Mouse (Mus musculus): Measurements from ENCODE around the gene Itga4. TPM values are rescaled to one million over a fixed set of nuclear protein-coding genes. Genes with fewer than 3 reads are reported as not detected.

Gene Itga4
- total and polyA plus RNA-seq, 3 experiments: 22.7 to 97.5 (median 48.9) TPM

DNA sequence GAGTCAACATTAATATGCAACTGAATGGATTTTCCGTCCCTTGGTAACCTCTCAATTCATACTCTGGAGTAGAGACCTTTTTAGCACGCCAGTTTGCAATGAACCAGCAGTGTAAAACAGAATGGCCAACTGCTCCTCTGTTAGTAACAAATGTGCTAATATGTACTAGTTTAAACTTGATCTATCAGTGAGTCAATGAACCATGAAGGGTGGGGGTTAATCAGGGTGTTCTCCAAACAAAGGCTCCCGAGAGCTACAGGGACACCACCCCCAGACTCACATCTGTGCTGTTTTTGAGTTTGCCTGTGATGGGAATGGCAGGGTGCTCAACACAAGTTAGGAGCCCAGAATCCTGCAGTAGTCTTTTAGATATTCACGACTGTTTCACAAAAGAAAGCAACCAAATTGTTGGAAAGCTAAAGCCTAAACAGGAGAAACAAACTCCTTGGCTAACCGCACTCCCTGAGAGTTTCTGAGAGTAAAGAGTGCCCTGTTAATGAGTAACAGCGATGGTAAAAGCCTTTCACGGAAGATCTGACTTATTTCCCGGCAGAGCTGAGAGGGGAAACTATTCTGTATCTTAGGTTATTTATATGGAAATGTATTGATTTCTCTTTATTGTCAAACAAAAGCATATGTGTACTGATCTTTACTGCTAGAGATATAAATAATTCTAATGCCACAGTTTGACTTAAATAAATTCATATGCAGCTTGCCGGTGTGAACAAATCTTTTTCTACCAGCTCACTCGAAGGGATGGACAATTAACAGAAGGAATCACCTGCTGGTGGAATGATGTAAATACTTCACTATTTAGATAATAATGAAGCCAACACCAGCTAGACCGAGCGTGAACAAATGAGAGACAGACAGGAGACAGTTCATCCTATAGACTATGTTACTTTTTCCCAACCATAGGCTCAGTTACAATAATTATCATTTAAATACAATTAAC lies 124.1 kb downstream of the Itga4 start:
- no peak overlapping the region for H3K4me3 ChIP-seq (ENCODE audit: control insufficient read depth in 1 of 2, insufficient read depth in 1 of 2, low read depth in 2 of 2, low read length in 2 of 2)
- peak; percentile 10 for DNase-seq (ENCODE audit: low read depth, low spot score)
- no peaks in the 10 kb centered on the region for H3K9me3 ChIP-seq (replicated peaks; ENCODE audit: insufficient read depth, low read length)
- H3K9ac ChIP-seq (ENCODE audit: control insufficient read depth, low read depth, low read length, poor library complexity, severe bottlenecking): no peak overlapping the region
- H3K79me2 ChIP-seq (ENCODE audit: control insufficient read depth, insufficient read depth, low read length, poor library complexity): no peaks in the 10 kb centered on the region
- TF ChIP-seq ETS1 (IDR thresholded peaks at IDR 0.05; ENCODE audit: low read depth, low read length) (no peak), NRF1 (IDR thresholded peaks at IDR 0.05; ENCODE audit: insufficient read depth, low read depth, low read length, poor library complexity, severe bottlenecking) (no peak), POLR2AphosphoS2 (IDR thresholded peaks at IDR 0.05; ENCODE audit: low read length) (no peak), MYB (IDR thresholded peaks at IDR 0.05; ENCODE audit: low read depth, low read length) (no peak), UBTF (IDR thresholded peaks at IDR 0.05; ENCODE audit: borderline replicate concordance, insufficient read depth, low read depth, low read length) (no peak), SMC3 (IDR thresholded peaks at IDR 0.05; ENCODE audit: low read depth, low read length) (no peak), ZNF384 (IDR thresholded peaks at IDR 0.05; ENCODE audit: low read depth, low read length) (no peak), POLR2AphosphoS5 (IDR thresholded peaks at IDR 0.05; ENCODE audit: borderline replicate concordance, low read depth, low read length) (no peak), CTCF (IDR thresholded peaks at IDR 0.05 in 2 of 3, conservative IDR thresholded peaks at IDR 0.05 in 1 of 3; ENCODE audit: control insufficient read depth in 1 of 3, insufficient read depth in 1 of 3, low read depth in 2 of 3, low read length in 3 of 3, poor library complexity in 1 of 3, severe bottlenecking in 1 of 3) (no peak; a peak in 1 of 6 replicates), MAZ (IDR thresholded peaks at IDR 0.05; ENCODE audit: low read depth, low read length) (no peak), MXI1 (IDR thresholded peaks at IDR 0.05; ENCODE audit: low read depth, low read length) (no peak), USF1 (IDR thresholded peaks at IDR 0.05; ENCODE audit: low read depth, low read length) (no peak), TCF12 (IDR thresholded peaks at IDR 0.05; ENCODE audit: low read depth, low read length) (no peak), GATA1 (IDR thresholded peaks at IDR 0.05; ENCODE audit: low read depth, low read length) (no peak), E2F4 (IDR thresholded peaks at IDR 0.05; ENCODE audit: borderline replicate concordance, low read depth, low read length) (no peak), CHD1 (IDR thresholded peaks at IDR 0.05; ENCODE audit: low read depth, low read length) (no peak), GABPA (IDR thresholded peaks at IDR 0.05; ENCODE audit: low read depth, low read length) (no peak), ZC3H11A (IDR thresholded peaks at IDR 0.05; ENCODE audit: low read depth, low read length) (no peak), ZKSCAN1 (IDR thresholded peaks at IDR 0.05; ENCODE audit: low read depth, low read length) (no peak)
- no peaks in the 10 kb centered on the region for H3K4me1 ChIP-seq (ENCODE audit: control insufficient read depth in 1 of 2, insufficient read depth in 2 of 2, low read length in 2 of 2)
- H3K36me3 ChIP-seq (ENCODE audit: control insufficient read depth in 1 of 2, insufficient read depth in 2 of 2, low read length in 2 of 2): no peaks in the 10 kb centered on the region
- H3K27me3 ChIP-seq (ENCODE audit: control insufficient read depth in 1 of 2, insufficient read depth in 2 of 2, low read length in 2 of 2): peaks cover 15 to 28% of the 10 kb centered on the region in 2 experiments
- no peak overlapping the region for H3K27ac ChIP-seq (ENCODE audit: control insufficient read depth, low read depth, low read length)

Other genes with a start within 250 kb of the Itga4 start
- gene Neurod1, start 201.3 kb downstream of the Itga4 start, total RNA-seq (2012; rRNA removed): not detected in 2 replicates
- gene Neurod1, start 201.3 kb downstream of the Itga4 start, polyA plus RNA-seq (2012; ENCODE audit: insufficient read depth in 1 of 2, insufficient read length in 2 of 2, low read depth in 1 of 2, low replicate concordance in 2 of 2, missing spikeins in 1 of 2): not detected
- gene Cerkl, start 201.4 kb downstream of the Itga4 start, total RNA-seq (2012; rRNA removed): 3.5 and 4.8 TPM in 2 replicates
- gene Cerkl, start 201.4 kb downstream of the Itga4 start, polyA plus RNA-seq (2012; ENCODE audit: insufficient read depth in 1 of 2, insufficient read length in 2 of 2, low read depth in 1 of 2, low replicate concordance in 2 of 2, missing spikeins in 1 of 2): 1 to 10 TPM in 1 of 2 experiments, not detected in 1; 7.4 TPM

All from MEL (cell line).